Mouse (Mus musculus): Measurements from ENCODE around the gene Defa21. TPM values are rescaled to one million over a fixed set of nuclear protein-coding genes. Genes with fewer than 3 reads are reported as not detected.
"Not testable (repeated sequence)": the region's sequence is repeated elsewhere in the genome, so short reads cannot be mapped to it uniquely, and the experiment has no call there.

Gene Defa21
- polyA plus RNA-seq (2015; fragmentation: Nextera tagmentation; extraction: Ambion mirVana): not detected in 2 replicates

- not testable (repeated sequence) for H3K27ac ChIP-seq; H3K9me3 ChIP-seq; H3K27me3 ChIP-seq; H3K4me3 ChIP-seq; H3K4me2 ChIP-seq; ATAC-seq (ENCODE audit: low FRiP score); H3K36me3 ChIP-seq; H3K4me1 ChIP-seq (replicated peaks); H3K9ac ChIP-seq
- no CpG with 5 or more reads among the region's 1 CpGs for WGBS
Measured at GRCm38 (mm10) chr8:21025245-21025644, at the start of gene Defa21. TSS of gene Defa21 (plus strand) at chr8:21025545.

GRCm38 (mm10) chr8:20979846-20980245 lies 45.5 kb upstream of the Defa21 start:
- WGBS: 38% methylated on average over 1 of the region's 1 CpGs
- Histone ChIP-seq H3K4me2 (no peak overlapping the region), H3K4me3 (no peak overlapping the region), H3K36me3 (no peaks in the 10 kb centered on the region), H3K27me3 (no peaks in the 10 kb centered on the region), H3K9me3 (peaks cover 22% of the 10 kb centered on the region), H3K4me1 (replicated peaks) (no peaks in the 10 kb centered on the region), H3K27ac (no peak overlapping the region), H3K9ac (no peak overlapping the region)
- ATAC-seq (ENCODE audit: low FRiP score): no peak

GRCm38 (mm10) chr8:20994042-20994441 lies 31.3 kb upstream of the Defa21 start:
- H3K4me2 ChIP-seq; H3K9ac ChIP-seq; H3K4me3 ChIP-seq; ATAC-seq (ENCODE audit: low FRiP score); H3K4me1 ChIP-seq (replicated peaks); H3K27ac ChIP-seq; H3K27me3 ChIP-seq; H3K9me3 ChIP-seq; H3K36me3 ChIP-seq: not testable (repeated sequence)

GRCm38 (mm10) chr8:20996776-20997175 lies 28.6 kb upstream of the Defa21 start:
- Histone ChIP-seq H3K9ac (no peak overlapping the region), H3K4me2 (no peak overlapping the region), H3K27me3 (no peaks in the 10 kb centered on the region), H3K9me3 (peaks cover 4% of the 10 kb centered on the region; the same call in 1 of the 2 replicates), H3K4me1 (replicated peaks) (no peaks in the 10 kb centered on the region), H3K36me3 (no peaks in the 10 kb centered on the region), H3K4me3 (no peak overlapping the region), H3K27ac (no peak overlapping the region)
- ATAC-seq (ENCODE audit: low FRiP score): no peak
- WGBS: 75% methylated on average over 2 of the region's 2 CpGs

GRCm38 (mm10) chr8:20997291-20997690 lies 28.1 kb upstream of the Defa21 start:
- Histone ChIP-seq H3K36me3 (no peaks in the 10 kb centered on the region), H3K27me3 (no peaks in the 10 kb centered on the region), H3K9me3 (peaks cover 4% of the 10 kb centered on the region; the same call in 1 of the 2 replicates), H3K4me1 (replicated peaks) (no peaks in the 10 kb centered on the region), H3K4me3 (no peak overlapping the region), H3K9ac (no peak overlapping the region), H3K27ac (no peak overlapping the region), H3K4me2 (no peak overlapping the region)
- ATAC-seq (ENCODE audit: low FRiP score): no peak

- no peaks in the 10 kb centered on the region for H3K36me3 ChIP-seq
- peaks cover 11% of the 10 kb centered on the region for H3K9me3 ChIP-seq
- H3K9ac ChIP-seq: no peak overlapping the region
- H3K4me3 ChIP-seq: no peak overlapping the region
- no peak overlapping the region for H3K27ac ChIP-seq
- no peaks in the 10 kb centered on the region for H3K4me1 ChIP-seq (replicated peaks)
- ATAC-seq (ENCODE audit: low FRiP score): no peak
- H3K27me3 ChIP-seq: no peaks in the 10 kb centered on the region
- no peak overlapping the region for H3K4me2 ChIP-seq
- 48% methylated on average over 8 of the region's 8 CpGs for WGBS
Measured at GRCm38 (mm10) chr8:21001171-21001570, 24.2 kb upstream of the Defa21 start.

- H3K36me3 ChIP-seq: no peaks in the 10 kb centered on the region
- peaks cover 15% of the 10 kb centered on the region for H3K9me3 ChIP-seq
- no peaks in the 10 kb centered on the region for H3K4me1 ChIP-seq (replicated peaks)
- no peak overlapping the region for H3K4me3 ChIP-seq
- H3K4me2 ChIP-seq: no peak overlapping the region
- ATAC-seq (ENCODE audit: low FRiP score): no peak
- H3K9ac ChIP-seq: no peak overlapping the region
- H3K27me3 ChIP-seq: no peaks in the 10 kb centered on the region
- H3K27ac ChIP-seq: no peak overlapping the region
- 15% methylated on average over 1 of the region's 1 CpGs for WGBS
Measured at GRCm38 (mm10) chr8:21006801-21007200, 18.5 kb upstream of the Defa21 start.

- H3K9me3 ChIP-seq: peaks cover 15% of the 10 kb centered on the region
- H3K27me3 ChIP-seq; H3K9ac ChIP-seq; H3K4me2 ChIP-seq; H3K36me3 ChIP-seq; H3K4me3 ChIP-seq; H3K27ac ChIP-seq; H3K4me1 ChIP-seq (replicated peaks); ATAC-seq (ENCODE audit: low FRiP score): not testable (repeated sequence)
- 56% methylated on average over 6 of the region's 6 CpGs for WGBS
Measured at GRCm38 (mm10) chr8:21008578-21008977, 16.8 kb upstream of the Defa21 start.

GRCm38 (mm10) chr8:21010548-21010947 lies 14.8 kb upstream of the Defa21 start:
- WGBS: 78% methylated on average over 1 of the region's 1 CpGs
- peaks cover 12% of the 10 kb centered on the region for H3K9me3 ChIP-seq
- H3K9ac ChIP-seq; ATAC-seq (ENCODE audit: low FRiP score); H3K4me1 ChIP-seq (replicated peaks); H3K27me3 ChIP-seq; H3K36me3 ChIP-seq; H3K4me3 ChIP-seq; H3K4me2 ChIP-seq; H3K27ac ChIP-seq: not testable (repeated sequence)

- not testable (repeated sequence) for H3K4me1 ChIP-seq (replicated peaks); H3K9ac ChIP-seq; H3K4me3 ChIP-seq; H3K36me3 ChIP-seq; H3K9me3 ChIP-seq; ATAC-seq (ENCODE audit: low FRiP score); H3K4me2 ChIP-seq; H3K27me3 ChIP-seq; H3K27ac ChIP-seq
- no CpG with 5 or more reads among the region's 1 CpGs for whole genome bisulfite sequencing
Measured at GRCm38 (mm10) chr8:21054747-21055146, 29.4 kb downstream of the Defa21 start, which contains the start of gene Defa23. TSS of gene Defa23 (plus strand) at chr8:21055047.

GRCm38 (mm10) chr8:21064738-21065137 lies 39.4 kb downstream of the Defa21 start, which contains the start of gene Defa35:
TSS of gene Defa35 (plus strand) at chr8:21065038.
- ATAC-seq (ENCODE audit: low FRiP score); H3K27me3 ChIP-seq; H3K4me3 ChIP-seq; H3K4me1 ChIP-seq (replicated peaks); H3K36me3 ChIP-seq; H3K9ac ChIP-seq; H3K27ac ChIP-seq; H3K9me3 ChIP-seq; H3K4me2 ChIP-seq: not testable (repeated sequence)
- WGBS: 84% methylated on average over 1 of the region's 1 CpGs

All from hindbrain, embryonic 13.5 days (tissue).